Mouse (Mus musculus): ENCODE data around the gene Parp14. TPM values are rescaled to one million over a fixed set of nuclear protein-coding genes. Genes with fewer than 3 reads are reported as not detected.

Gene Parp14
- polyA plus RNA-seq, 1 experiment from 2014 or later = 2.2 TPM

DNA sequence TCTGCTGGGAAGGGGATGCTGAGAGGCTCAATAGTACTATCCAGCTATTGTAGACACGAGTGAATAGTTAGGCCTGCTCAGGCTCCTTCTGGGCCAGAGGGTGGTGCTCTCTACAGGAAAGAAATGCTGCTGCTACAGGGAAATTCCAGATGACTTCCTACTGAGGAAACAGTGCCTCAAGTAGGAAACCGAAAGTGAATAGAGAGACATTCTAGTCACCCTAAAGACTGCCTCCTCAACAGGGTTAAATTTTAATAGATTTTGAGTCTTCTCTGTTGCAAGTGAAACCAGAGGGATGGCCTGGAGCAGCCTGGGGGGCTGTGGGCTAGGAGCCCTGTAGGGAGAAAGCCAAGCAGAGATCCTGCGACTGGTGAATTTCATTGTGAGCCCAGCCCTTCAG lies 2.2 kb downstream of the Parp14 start:
- no peaks in the 10 kb centered on the region for H3K36me3 ChIP-seq
- H3K9ac ChIP-seq = no peak overlapping the region
- WGBS = 28% methylated on average over 3 of the region's 3 CpGs
- no peaks in the 10 kb centered on the region for H3K9me3 ChIP-seq (replicated peaks)
- peaks cover 14% of the 10 kb centered on the region for H3K27me3 ChIP-seq
- no peak overlapping the region for H3K27ac ChIP-seq (replicated peaks)
- ATAC-seq (ENCODE audit: insufficient number of reproducible peaks, low FRiP score, low TSS enrichment, low read depth) = no peak
- no peak overlapping the region for H3K4me2 ChIP-seq (replicated peaks)
- peaks cover 10% of the 10 kb centered on the region for H3K4me1 ChIP-seq
- no peak overlapping the region for H3K4me3 ChIP-seq (replicated peaks)

DNA sequence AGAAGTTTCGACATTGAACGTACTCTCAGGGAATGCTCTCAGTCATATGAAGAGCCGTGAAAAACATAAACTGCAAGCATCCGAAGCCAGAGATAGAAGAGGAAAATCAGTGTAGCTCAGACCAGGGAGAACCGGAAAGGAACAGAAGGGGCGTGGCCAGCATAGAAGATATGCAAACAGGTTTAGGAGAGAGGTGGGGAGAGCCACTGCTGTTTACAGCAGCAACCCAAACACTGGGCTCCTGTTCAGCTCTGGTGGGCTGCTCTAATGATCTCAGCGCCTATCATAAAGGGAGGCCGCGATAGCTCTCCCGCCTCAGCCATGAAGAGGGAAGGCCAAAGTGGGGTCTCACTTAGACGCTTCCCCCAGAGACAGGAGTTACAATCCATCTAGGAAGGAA lies 3.6 kb downstream of the Parp14 start:
- 73% methylated on average over 11 of the region's 11 CpGs for WGBS
- no peak overlapping the region for H3K4me3 ChIP-seq (replicated peaks)
- peaks cover 14% of the 10 kb centered on the region for H3K27me3 ChIP-seq
- no peak overlapping the region for H3K27ac ChIP-seq (replicated peaks)
- H3K9ac ChIP-seq = no peak overlapping the region
- no peaks in the 10 kb centered on the region for H3K9me3 ChIP-seq (replicated peaks)
- no peak overlapping the region for H3K4me2 ChIP-seq (replicated peaks)
- peaks cover 10% of the 10 kb centered on the region for H3K4me1 ChIP-seq
- no peaks in the 10 kb centered on the region for H3K36me3 ChIP-seq
- no peak for ATAC-seq (ENCODE audit: insufficient number of reproducible peaks, low FRiP score, low TSS enrichment, low read depth)

DNA sequence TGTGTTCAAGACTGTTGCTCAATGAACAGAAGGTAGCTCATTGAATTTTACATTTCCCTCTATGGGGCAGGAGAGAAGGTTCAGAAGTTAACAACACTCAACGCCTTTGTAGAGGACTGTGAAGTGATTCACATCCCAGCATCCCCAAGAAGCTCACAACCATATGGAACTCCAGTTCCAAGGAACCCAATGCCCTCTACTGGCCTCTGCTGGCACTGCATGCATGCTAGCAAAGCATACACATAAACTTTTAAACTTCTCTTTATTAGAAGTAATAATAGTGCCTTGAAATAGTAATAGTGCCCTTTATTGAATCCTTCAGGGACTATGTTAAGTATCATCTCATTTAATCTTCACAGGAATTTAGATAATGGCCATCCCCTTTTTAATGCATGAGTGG lies 9.3 kb downstream of the Parp14 start:
- H3K27ac ChIP-seq (replicated peaks) = no peak overlapping the region
- ATAC-seq (ENCODE audit: insufficient number of reproducible peaks, low FRiP score, low TSS enrichment, low read depth) = no peak
- 95% methylated on average over 1 of the region's 1 CpGs for WGBS

DNA sequence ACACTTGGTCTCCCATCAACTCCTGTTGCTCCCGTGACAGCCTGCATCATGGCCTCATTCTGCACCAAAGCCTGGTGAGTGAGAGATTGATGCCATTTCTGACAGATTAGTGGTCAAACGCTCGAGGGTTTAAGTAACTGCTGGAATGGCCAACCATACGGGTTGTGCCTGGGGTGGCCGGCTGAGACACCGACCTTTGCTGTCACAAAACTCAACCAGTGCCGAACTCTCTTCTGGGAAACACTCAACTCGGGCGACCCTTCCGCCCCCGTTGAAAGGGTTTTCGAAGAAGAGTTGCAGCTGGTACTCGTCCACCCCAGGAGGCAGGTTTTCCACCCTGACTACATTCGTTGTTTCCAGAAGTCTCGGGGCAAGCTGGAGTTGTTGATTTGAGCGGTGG lies 11.1 kb downstream of the Parp14 start:
- no peak overlapping the region for H3K4me2 ChIP-seq (replicated peaks)
- WGBS = 81% methylated on average over 16 of the region's 16 CpGs

More for the DNA sequence above, 9.3 kb downstream of the Parp14 start:
- no peaks in the 10 kb centered on the region for H3K9me3 ChIP-seq (replicated peaks)
- H3K9ac ChIP-seq = no peak overlapping the region
- no peaks in the 10 kb centered on the region for H3K36me3 ChIP-seq
- H3K4me1 ChIP-seq = no peaks in the 10 kb centered on the region
- H3K4me3 ChIP-seq (replicated peaks) = no peak overlapping the region
- no peak overlapping the region for H3K4me2 ChIP-seq (replicated peaks)
- H3K27me3 ChIP-seq = no peaks in the 10 kb centered on the region

DNA sequence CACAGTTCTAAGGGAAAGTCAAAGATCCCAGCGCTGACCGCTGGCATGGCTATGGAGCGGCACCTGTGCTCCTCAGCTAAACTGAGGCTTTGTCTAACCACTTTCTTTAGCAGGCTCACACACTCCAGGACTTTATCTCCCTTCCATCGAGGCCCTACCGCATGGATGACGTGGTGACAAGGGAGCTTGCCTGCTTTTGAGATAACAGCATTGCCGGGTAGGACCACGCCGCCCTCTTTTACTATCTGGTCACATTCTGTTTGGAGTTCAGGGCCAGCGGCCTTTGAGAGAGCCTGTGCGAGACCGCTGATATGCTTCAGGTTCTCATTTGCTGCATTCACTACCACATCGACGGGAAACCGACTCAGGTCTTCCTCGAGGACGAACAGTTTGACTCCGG lies 14.6 kb downstream of the Parp14 start:
- WGBS = 90% methylated on average over 18 of the region's 18 CpGs
- no peaks in the 10 kb centered on the region for H3K4me1 ChIP-seq
- ATAC-seq (ENCODE audit: insufficient number of reproducible peaks, low FRiP score, low TSS enrichment, low read depth) = no peak
- no peak overlapping the region for H3K4me3 ChIP-seq (replicated peaks)
- H3K9me3 ChIP-seq (replicated peaks) = no peaks in the 10 kb centered on the region
- no peak overlapping the region for H3K4me2 ChIP-seq (replicated peaks)
- H3K36me3 ChIP-seq = no peaks in the 10 kb centered on the region
- no peak overlapping the region for H3K9ac ChIP-seq
- no peaks in the 10 kb centered on the region for H3K27me3 ChIP-seq
- H3K27ac ChIP-seq (replicated peaks) = no peak overlapping the region

More for the DNA sequence above, 11.1 kb downstream of the Parp14 start:
- Histone ChIP-seq H3K27ac (replicated peaks) (no peak overlapping the region), H3K27me3 (no peaks in the 10 kb centered on the region), H3K9ac (no peak overlapping the region), H3K9me3 (replicated peaks) (no peaks in the 10 kb centered on the region), H3K4me3 (replicated peaks) (no peak overlapping the region), H3K36me3 (no peaks in the 10 kb centered on the region), H3K4me1 (no peaks in the 10 kb centered on the region)
- ATAC-seq (ENCODE audit: insufficient number of reproducible peaks, low FRiP score, low TSS enrichment, low read depth) = no peak

DNA sequence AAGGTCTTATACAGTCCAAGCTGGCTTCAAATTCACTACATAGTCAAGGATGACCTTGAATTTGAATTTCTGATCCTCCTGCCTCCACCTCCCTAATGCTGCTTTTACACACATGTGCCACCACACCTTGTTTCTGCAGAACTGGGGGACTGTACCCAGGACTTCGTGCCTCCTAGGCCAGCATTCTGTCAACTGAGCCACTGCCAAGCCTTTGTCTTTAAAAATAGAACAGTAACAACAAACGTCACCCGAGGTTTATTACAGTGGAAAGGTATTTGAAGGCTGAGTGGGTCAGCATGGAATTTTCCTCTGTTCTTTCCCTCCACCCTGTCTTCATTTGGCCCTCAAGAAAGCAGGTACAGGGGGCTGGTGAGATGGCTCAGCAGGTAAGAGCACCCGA lies 15.5 kb downstream of the Parp14 start:
- no peaks in the 10 kb centered on the region for H3K9me3 ChIP-seq (replicated peaks)
- H3K9ac ChIP-seq = no peak overlapping the region
- no peak for ATAC-seq (ENCODE audit: insufficient number of reproducible peaks, low FRiP score, low TSS enrichment, low read depth)
- H3K4me3 ChIP-seq (replicated peaks) = no peak overlapping the region
- no peaks in the 10 kb centered on the region for H3K36me3 ChIP-seq
- H3K27me3 ChIP-seq = no peaks in the 10 kb centered on the region
- H3K4me2 ChIP-seq (replicated peaks) = no peak overlapping the region
- no peaks in the 10 kb centered on the region for H3K4me1 ChIP-seq
- no peak overlapping the region for H3K27ac ChIP-seq (replicated peaks)
- WGBS = 72% methylated on average over 4 of the region's 4 CpGs

DNA sequence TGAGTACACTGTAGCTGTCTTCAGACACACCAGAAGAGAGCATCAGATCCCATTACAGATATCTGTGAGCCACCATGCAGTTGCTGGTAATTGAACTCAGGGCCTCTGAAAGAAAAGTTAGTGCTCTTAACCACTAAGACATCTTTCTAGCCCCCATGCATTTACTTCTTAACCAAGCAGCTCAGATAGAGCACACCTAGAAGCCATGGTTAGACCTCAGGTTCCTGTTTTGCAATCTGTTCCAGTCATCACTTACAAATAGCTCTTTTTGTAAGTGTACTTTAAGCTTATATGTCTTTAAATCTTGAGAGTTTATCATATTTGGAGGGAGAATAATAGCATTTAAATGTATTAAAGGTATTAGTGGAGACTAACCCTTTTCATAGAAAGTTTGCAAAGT lies 24.2 kb downstream of the Parp14 start:
- Histone ChIP-seq H3K4me2 (replicated peaks) (no peak overlapping the region), H3K27ac (replicated peaks) (no peak overlapping the region), H3K4me3 (replicated peaks) (no peak overlapping the region), H3K9me3 (replicated peaks) (no peaks in the 10 kb centered on the region), H3K9ac (no peak overlapping the region), H3K4me1 (no peaks in the 10 kb centered on the region), H3K27me3 (no peaks in the 10 kb centered on the region), H3K36me3 (no peaks in the 10 kb centered on the region)
- ATAC-seq (ENCODE audit: insufficient number of reproducible peaks, low FRiP score, low TSS enrichment, low read depth) = no peak

DNA sequence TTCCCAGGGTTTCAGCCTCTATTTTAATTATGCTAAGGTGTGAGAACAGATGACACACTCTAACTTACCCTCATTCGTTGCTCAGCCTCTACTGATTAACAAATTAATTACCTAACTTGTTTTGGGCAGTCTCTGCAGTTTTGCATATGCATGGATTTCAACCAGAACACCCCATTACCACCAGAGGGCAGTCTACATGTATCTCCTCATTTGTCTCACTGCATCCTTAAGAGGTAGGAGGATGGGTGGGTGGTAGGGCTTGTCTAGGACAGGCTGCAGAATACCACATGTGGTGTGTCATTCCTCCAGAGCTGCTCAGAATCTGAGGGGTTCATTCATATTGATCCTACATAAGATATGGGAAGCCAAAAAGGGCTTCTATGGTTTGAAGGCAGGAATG lies 31.7 kb downstream of the Parp14 start:
- Histone ChIP-seq H3K4me3 (replicated peaks) (no peak overlapping the region), H3K9ac (no peak overlapping the region), H3K36me3 (no peaks in the 10 kb centered on the region), H3K27ac (replicated peaks) (no peak overlapping the region), H3K4me2 (replicated peaks) (no peak overlapping the region), H3K27me3 (no peaks in the 10 kb centered on the region), H3K9me3 (replicated peaks) (no peaks in the 10 kb centered on the region), H3K4me1 (no peaks in the 10 kb centered on the region)
- ATAC-seq (ENCODE audit: insufficient number of reproducible peaks, low FRiP score, low TSS enrichment, low read depth) = no peak
- WGBS = 26% methylated on average over 1 of the region's 1 CpGs

DNA sequence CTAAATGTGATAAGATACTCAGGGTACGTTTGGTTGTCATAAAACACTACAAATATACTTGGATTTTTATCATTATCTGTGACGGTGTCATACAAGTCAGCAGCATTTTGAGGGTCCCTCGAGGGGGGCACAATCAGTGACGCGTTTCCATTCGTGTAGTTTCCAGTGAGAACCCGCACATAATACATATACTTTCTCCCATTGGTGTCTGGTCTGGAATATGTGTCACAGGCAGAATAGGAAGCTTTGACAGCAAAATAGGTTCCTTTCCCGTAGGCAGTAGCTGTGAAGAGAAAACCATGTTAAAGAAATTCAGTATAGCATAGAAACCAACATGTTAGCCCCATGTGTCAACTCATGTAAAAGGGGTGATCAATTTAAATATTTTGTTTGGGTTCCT lies 36.7 kb downstream of the Parp14 start:
- no peak for ATAC-seq (ENCODE audit: insufficient number of reproducible peaks, low FRiP score, low TSS enrichment, low read depth)
- Histone ChIP-seq H3K9me3 (replicated peaks) (no peaks in the 10 kb centered on the region), H3K4me3 (replicated peaks) (no peak overlapping the region), H3K4me2 (replicated peaks) (no peak overlapping the region), H3K36me3 (no peaks in the 10 kb centered on the region), H3K27ac (replicated peaks) (no peak overlapping the region), H3K4me1 (no peaks in the 10 kb centered on the region), H3K9ac (no peak overlapping the region), H3K27me3 (no peaks in the 10 kb centered on the region)
- 84% methylated on average over 8 of the region's 8 CpGs for WGBS

DNA sequence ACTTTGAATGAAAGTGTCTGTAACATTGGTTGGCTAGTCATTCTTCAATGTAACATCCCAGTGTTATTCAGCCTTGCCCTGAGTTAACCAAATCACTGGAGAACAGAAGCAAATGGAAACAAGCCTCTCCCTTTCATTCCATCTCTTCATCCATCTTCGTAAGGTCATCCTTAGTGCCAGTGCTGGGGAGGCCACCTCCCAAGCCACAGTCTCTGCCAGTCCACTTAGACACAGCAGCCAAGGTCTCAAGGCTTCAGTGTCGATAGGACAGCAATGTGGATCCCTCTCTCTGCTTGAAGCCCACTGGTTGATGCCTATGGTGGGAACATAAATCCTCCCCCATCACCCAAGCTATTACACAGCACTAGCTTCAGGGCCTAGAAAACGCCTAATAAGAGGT lies 38.4 kb downstream of the Parp14 start:
- ATAC-seq (ENCODE audit: insufficient number of reproducible peaks, low FRiP score, low TSS enrichment, low read depth) = no peak
- H3K4me1 ChIP-seq = no peaks in the 10 kb centered on the region
- no peak overlapping the region for H3K4me3 ChIP-seq (replicated peaks)
- no peaks in the 10 kb centered on the region for H3K9me3 ChIP-seq (replicated peaks)
- H3K9ac ChIP-seq = no peak overlapping the region
- WGBS = 87% methylated on average over 3 of the region's 3 CpGs
- no peaks in the 10 kb centered on the region for H3K27me3 ChIP-seq
- no peaks in the 10 kb centered on the region for H3K36me3 ChIP-seq
- H3K4me2 ChIP-seq (replicated peaks) = no peak overlapping the region
- H3K27ac ChIP-seq (replicated peaks) = no peak overlapping the region

DNA sequence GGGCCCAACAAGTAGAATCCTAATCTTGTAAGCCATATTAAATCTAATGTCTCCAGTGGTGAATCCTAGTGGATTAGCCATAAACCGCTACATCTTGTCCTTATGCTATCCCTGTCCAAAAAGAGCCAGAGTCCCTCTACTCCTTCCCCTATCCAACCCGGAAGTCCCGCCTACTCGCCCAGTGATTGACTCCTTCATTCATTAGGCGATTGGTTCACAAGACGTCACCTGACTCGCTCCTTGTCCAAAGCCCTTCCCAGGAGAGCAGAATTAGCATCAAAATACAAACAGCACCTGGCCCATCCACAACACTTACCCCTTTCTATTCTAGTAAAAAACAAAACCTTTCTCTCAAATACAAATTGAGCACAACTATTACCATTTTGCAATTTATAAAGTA lies 41.3 kb downstream of the Parp14 start:
- 31% methylated on average over 7 of the region's 7 CpGs for WGBS

DNA sequence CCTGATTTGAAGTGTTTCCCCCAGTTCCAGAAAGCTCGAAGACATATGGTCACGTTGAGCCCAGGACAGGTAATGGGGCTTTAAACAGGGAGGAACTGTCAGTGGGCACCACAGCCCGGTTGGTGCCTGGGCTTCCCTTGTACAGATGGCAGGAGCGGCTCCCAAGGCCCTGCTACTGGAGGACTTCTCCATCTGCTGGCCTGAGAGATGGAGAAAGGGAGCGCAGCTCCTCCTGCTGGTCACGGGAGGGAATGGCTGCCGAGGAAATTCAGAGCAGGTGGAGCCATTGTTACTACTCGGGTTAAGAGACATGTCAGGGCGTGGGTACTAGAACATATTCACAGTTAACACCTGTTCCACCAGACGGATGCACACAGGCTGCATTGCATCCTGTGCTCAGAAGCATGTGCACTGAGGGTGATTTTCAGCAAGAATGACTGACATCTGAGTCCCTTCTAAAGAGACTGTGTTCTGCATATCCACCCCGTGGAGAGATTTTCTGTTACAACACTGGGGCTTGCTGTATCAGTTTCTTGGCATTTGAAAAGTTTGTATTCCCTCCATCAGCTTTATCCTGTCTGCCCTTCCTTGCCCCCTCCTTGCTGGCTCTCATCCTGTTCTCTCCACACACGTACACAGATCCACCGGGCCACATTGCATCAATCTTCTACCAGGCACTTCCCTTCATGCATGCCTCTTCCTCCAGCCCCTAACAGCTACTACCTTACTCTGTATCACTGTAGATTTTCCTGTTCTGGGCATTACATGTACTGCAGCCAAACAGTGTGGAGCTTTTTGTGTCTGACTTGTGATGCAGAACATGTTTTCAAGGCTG lies 53.9 kb downstream of the Parp14 start:
- H3K36me3 ChIP-seq = peaks cover 14% of the 10 kb centered on the region
- no peak overlapping the region for H3K4me3 ChIP-seq (replicated peaks)
- 37% methylated on average over 13 of the region's 13 CpGs for WGBS
- no peaks in the 10 kb centered on the region for H3K9me3 ChIP-seq (replicated peaks)
- H3K27me3 ChIP-seq = no peaks in the 10 kb centered on the region
- no peak overlapping the region for H3K4me2 ChIP-seq (replicated peaks)
- ATAC-seq (ENCODE audit: insufficient number of reproducible peaks, low FRiP score, low TSS enrichment, low read depth) = no peak
- H3K9ac ChIP-seq = no peak overlapping the region
- H3K27ac ChIP-seq (replicated peaks) = no peak overlapping the region
- 0 out of 2 replicates have a peak, but pooled peaks cover 4% of the 10 kb centered on the region for H3K4me1 ChIP-seq

More for the DNA sequence above, 41.3 kb downstream of the Parp14 start:
- no peaks in the 10 kb centered on the region for H3K27me3 ChIP-seq
- H3K4me3 ChIP-seq (replicated peaks) = no peak overlapping the region
- peaks cover 11% of the 10 kb centered on the region for H3K36me3 ChIP-seq
- H3K4me2 ChIP-seq (replicated peaks) = no peak overlapping the region
- H3K27ac ChIP-seq (replicated peaks) = no peak overlapping the region
- no peak overlapping the region for H3K9ac ChIP-seq
- no peaks in the 10 kb centered on the region for H3K9me3 ChIP-seq (replicated peaks)
- no peak for ATAC-seq (ENCODE audit: insufficient number of reproducible peaks, low FRiP score, low TSS enrichment, low read depth)
- no peaks in the 10 kb centered on the region for H3K4me1 ChIP-seq

Data from embryonic facial prominence, embryonic 15.5 days (tissue).